ENCODE assay signal across 18 mouse cellular contexts in genomic region chr1:80088651-80089050, GRCm38 (mm10).
DNase-seq lines count a peak whose midpoint lies in the region; ATAC-seq lines count a peak whose summit lies in the region.
"Had no signal": no experiment of that assay in that cellular context is flagged by ENCODE, and none has a peak within 500 bp of the region (broad histone marks: within the 10 kb centered on the region; RNA-seq: fewer than 3 reads in every experiment).

No protein-coding gene starts in this region.

- H3K4me1 ChIP-seq in limb, embryonic 11.5 days (ENCODE audit: control insufficient read depth, insufficient read depth, low read length) = 0 out of 2 replicates have a peak, but pooled peaks cover 4% of the 10 kb centered on the region
- peaks cover 12% of the 10 kb centered on the region for H3K4me1 ChIP-seq in limb, embryonic 10.5 days
- H3K4me1 ChIP-seq: embryonic facial prominence, embryonic 13.5 days; heart, embryonic 12.5 days; hindbrain, embryonic 10.5 days had no signal

- no peaks in the 10 kb centered on the region for H3K9me3 ChIP-seq in limb, embryonic 11.5 days (ENCODE audit: control insufficient read depth, low read length)
- no peaks in the 10 kb centered on the region for H3K9me3 ChIP-seq in limb, embryonic 10.5 days (replicated peaks)
- H3K9me3 ChIP-seq: embryonic facial prominence, embryonic 13.5 days; heart, embryonic 12.5 days; hindbrain, embryonic 10.5 days had no signal

- H3K9ac ChIP-seq in limb, embryonic 11.5 days (ENCODE audit: low read length) = no peak overlapping the region
- H3K9ac ChIP-seq: embryonic facial prominence, embryonic 13.5 days; heart, embryonic 12.5 days had no signal

- no peak overlapping the region for H3K4me3 ChIP-seq in limb, embryonic 11.5 days (ENCODE audit: low read depth, low read length)
- H3K4me3 ChIP-seq in limb, embryonic 10.5 days = no peak overlapping the region
- H3K4me3 ChIP-seq: embryonic facial prominence, embryonic 13.5 days; heart, adult 2 months; heart, embryonic 12.5 days; hindbrain, embryonic 10.5 days had no signal

- peak; percentile 59 for DNase-seq in heart, adult 11 months
- no peak for DNase-seq in heart, adult 8-10 months (ENCODE audit: low spot score)
- DNase-seq in limb, embryonic 11.5 days (ENCODE audit: low spot score) = peak; percentile 23
- DNase-seq in limb, embryonic 10.5 days (ENCODE audit: low spot score) = no peak
- DNase-seq in forelimb bud, embryonic 11.5 days (ENCODE audit: low read depth, low spot score) = peak; percentile 32
- no peak for DNase-seq in thymus, adult 18-20 months
- no peak for DNase-seq in spleen, postnatal 14 days (ENCODE audit: low spot score in 2 of 2)
- DNase-seq: adrenal gland, postnatal 10 days; cerebellum, adult 18-20 months; cerebellum, adult 9-11 months; cerebellum, postnatal 36 days; gastrocnemius, postnatal 10 days; heart, adult 2 months had no signal

- no peak overlapping the region for H3K4me2 ChIP-seq in limb, embryonic 11.5 days (ENCODE audit: low read depth, severe bottlenecking)
- H3K4me2 ChIP-seq: embryonic facial prominence, embryonic 13.5 days; heart, embryonic 12.5 days had no signal

- no peak for ATAC-seq in limb, embryonic 11.5 days (ENCODE audit: insufficient number of reproducible peaks, low FRiP score, low TSS enrichment, low read depth)
- ATAC-seq: forebrain, embryonic 14.5 days; inflammation-experienced regulatory T-cells, adult 6 months had no signal

- H3K27ac ChIP-seq in limb, embryonic 11.5 days (replicated peaks; ENCODE audit: low read depth, low read length) = no peak overlapping the region
- H3K27ac ChIP-seq in limb, embryonic 10.5 days = no peak overlapping the region
- H3K27ac ChIP-seq: embryonic facial prominence, embryonic 13.5 days; heart, adult 2 months; hindbrain, embryonic 10.5 days had no signal

- no peaks in the 10 kb centered on the region for H3K36me3 ChIP-seq in limb, embryonic 11.5 days (ENCODE audit: control insufficient read depth, insufficient read depth, low read length)
- H3K36me3 ChIP-seq in limb, embryonic 10.5 days = no peaks in the 10 kb centered on the region
- H3K36me3 ChIP-seq: embryonic facial prominence, embryonic 13.5 days; heart, embryonic 12.5 days; hindbrain, embryonic 10.5 days had no signal

- WGBS in limb, embryonic 11.5 days = 23% methylated on average over 5 of the region's 5 CpGs
- WGBS in limb, embryonic 10.5 days = 43% methylated on average over 5 of the region's 5 CpGs

- no peaks in the 10 kb centered on the region for H3K27me3 ChIP-seq in limb, embryonic 11.5 days (ENCODE audit: control insufficient read depth, insufficient read depth, low read length)
- H3K27me3 ChIP-seq in limb, embryonic 10.5 days (ENCODE audit: low read depth, poor library complexity, severe bottlenecking) = no peaks in the 10 kb centered on the region
- H3K27me3 ChIP-seq: embryonic facial prominence, embryonic 13.5 days; heart, embryonic 12.5 days had no signal

Comparison
In these comparisons a context has a peak if more than half of its experiments do, and no peak if none do; other contexts are left out.
1. DNase-seq: peak in heart, adult 11 months (single experiment), limb, embryonic 11.5 days (single experiment) and forelimb bud, embryonic 11.5 days (single experiment); none in heart, adult 8-10 months (single experiment), limb, embryonic 10.5 days (single experiment), thymus, adult 18-20 months (0 of 2) and spleen, postnatal 14 days (0 of 2).